Mouse (Mus musculus) hindbrain, embryonic 14.5 days (tissue): ENCODE measurements around the gene Cdh13. TPM values are rescaled to one million over a fixed set of nuclear protein-coding genes. Genes with fewer than 3 reads are reported as not detected.

Source experiments
- ATAC-seq: fragments of 200-750 bp; cut with Nextera tagmentation; 2 replicates; pipeline ENCODE4 v1.8.0; 2017; ENCODE audit warnings: moderate number of reproducible peaks, mild to moderate bottlenecking, moderate TSS enrichment, moderate library complexity; ENCODE audit not compliant: low FRiP score
- DNase-seq: peaks from one replicate; pipeline ENCODE4 v3.0.0-alpha.2; 2015; ENCODE audit warnings: low spot score
- H3K27ac ChIP-seq: fragments of 300-500 bp; sonication (generic); 2 replicates; pipeline ENCODE4 v1.5.1; 2014; ENCODE audit warnings: mild to moderate bottlenecking, moderate library complexity
- H3K27me3 ChIP-seq: fragments of 300-500 bp; sonication (generic); 2 replicates; pipeline ENCODE4 v1.6.1; 2014; ENCODE audit warnings: mild to moderate bottlenecking, low read length, mixed read lengths; ENCODE audit not compliant: control insufficient read depth, insufficient read depth
- H3K36me3 ChIP-seq: fragments of 300-500 bp; sonication (generic); replicated peaks from 2 replicates; pipeline ENCODE4 v1.6.1; 2014; ENCODE audit not compliant: control insufficient read depth, insufficient read depth
- H3K4me1 ChIP-seq: fragments of 300-500 bp; sonication (generic); replicated peaks from 2 replicates; pipeline ENCODE4 v1.6.1; 2014; ENCODE audit warnings: antibody characterized with exemption, low read length, mixed read lengths; ENCODE audit not compliant: control insufficient read depth, insufficient read depth
- H3K4me2 ChIP-seq: fragments of 300-500 bp; sonication (generic); replicated peaks from 2 replicates; pipeline ENCODE4 v1.6.1; 2014; ENCODE audit warnings: mild to moderate bottlenecking, moderate library complexity
- H3K4me3 ChIP-seq: fragments of 300-500 bp; sonication (generic); replicated peaks from 2 replicates; pipeline ENCODE4 v1.5.1; 2014; ENCODE audit warnings: mild to moderate bottlenecking, low read length
- H3K9ac ChIP-seq: fragments of 300-500 bp; sonication (generic); 2 replicates; pipeline ENCODE4 v1.6.1; 2014
- H3K9me3 ChIP-seq: fragments of 300-500 bp; sonication (generic); 2 replicates; pipeline ENCODE4 v1.6.1; 2016; ENCODE audit warnings: low read length; ENCODE audit not compliant: control insufficient read depth
- WGBS: fragments of 180-500 bp; shearing (Covaris S2); extraction: QIAGEN DNeasy Blood & Tissue Kit; methylation state at CpG from one replicate; pipeline ENCODE4 v1.1.7; 2014; 5-methylcytosine and 5-hydroxymethylcytosine counted together
- polyA plus RNA-seq: library from polyadenylated mRNA; unstranded; fragments of >200 nt; fragmentation: Nextera tagmentation; extraction: Ambion mirVana; gene quantifications from 2 replicates; pipeline ENCODE4 v1.2.1, GENCODE M21; 2014

Cdh13 gene
- polyA plus RNA-seq, 1 experiment from 2014 or later = 134 TPM

DNA sequence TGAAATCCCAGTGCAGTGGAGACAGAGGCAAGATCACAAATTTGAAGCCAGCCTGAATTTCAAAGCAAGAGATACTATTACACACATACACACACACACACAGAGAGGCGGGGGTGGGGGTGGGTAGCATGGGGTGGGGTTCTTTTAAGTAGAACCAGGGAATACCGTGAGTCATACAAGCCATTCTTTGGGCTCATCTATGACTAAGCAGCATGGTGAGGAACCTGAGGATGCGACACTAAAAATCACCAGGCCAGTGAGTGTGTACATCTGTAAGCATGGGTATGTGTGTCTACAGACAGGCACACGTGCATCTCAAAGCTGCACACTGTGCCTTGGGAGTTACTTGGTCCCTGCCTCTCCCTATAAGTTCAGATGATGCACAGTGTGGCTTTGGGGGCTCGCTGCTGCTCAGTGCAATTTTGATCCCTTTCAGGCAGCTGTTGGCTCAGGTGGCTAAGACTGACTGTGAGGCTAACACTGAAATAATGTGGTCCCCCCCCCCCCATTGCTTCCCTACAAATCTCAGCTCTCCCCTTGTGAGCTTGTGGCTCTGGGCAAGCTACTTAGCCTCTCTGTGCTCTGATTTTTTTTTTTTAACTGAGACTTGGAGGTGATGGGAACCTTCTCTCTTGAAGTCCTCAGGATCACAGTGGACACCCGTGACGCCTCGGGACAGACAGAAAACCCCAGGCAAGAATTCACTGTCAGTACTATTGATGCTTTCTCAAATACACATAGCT, 255.5 kb downstream of the Cdh13 start:
- no peak overlapping the region for H3K4me2 ChIP-seq
- DNase-seq = no peak
- 44% methylated on average over 8 of the region's 8 CpGs for WGBS
- no peaks in the 10 kb centered on the region for H3K36me3 ChIP-seq
- 0 out of 2 replicates have a peak, but pooled peaks cover 6% of the 10 kb centered on the region for H3K4me1 ChIP-seq
- no peak overlapping the region for H3K9ac ChIP-seq
- H3K27me3 ChIP-seq = peaks cover 21% of the 10 kb centered on the region
- no peak overlapping the region for H3K4me3 ChIP-seq
- no peak overlapping the region for H3K27ac ChIP-seq
- no peaks in the 10 kb centered on the region for H3K9me3 ChIP-seq
- ATAC-seq = no peak

DNA sequence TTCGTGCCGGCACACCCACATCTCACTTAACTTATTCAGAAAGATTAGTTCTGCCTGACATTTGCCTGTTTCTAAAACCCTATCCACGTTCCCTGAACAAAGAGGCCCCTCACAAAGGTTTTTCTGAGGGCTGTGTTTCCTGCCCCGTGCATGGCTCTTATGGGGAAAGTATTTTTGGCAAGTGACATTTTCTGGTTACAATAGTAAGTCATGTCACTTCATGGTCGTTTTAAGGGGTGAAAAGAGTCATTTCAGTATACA, 256.0 kb downstream of the Cdh13 start:
- no peak for ATAC-seq
- H3K9me3 ChIP-seq = no peaks in the 10 kb centered on the region
- no peak overlapping the region for H3K4me3 ChIP-seq
- 0 out of 2 replicates have a peak, but pooled peaks cover 6% of the 10 kb centered on the region for H3K4me1 ChIP-seq
- H3K9ac ChIP-seq = no peak overlapping the region
- DNase-seq = no peak
- peaks cover 21% of the 10 kb centered on the region for H3K27me3 ChIP-seq
- no peaks in the 10 kb centered on the region for H3K36me3 ChIP-seq
- H3K4me2 ChIP-seq = no peak overlapping the region
- WGBS = 7% methylated on average over 5 of the region's 5 CpGs
- H3K27ac ChIP-seq = no peak overlapping the region

DNA sequence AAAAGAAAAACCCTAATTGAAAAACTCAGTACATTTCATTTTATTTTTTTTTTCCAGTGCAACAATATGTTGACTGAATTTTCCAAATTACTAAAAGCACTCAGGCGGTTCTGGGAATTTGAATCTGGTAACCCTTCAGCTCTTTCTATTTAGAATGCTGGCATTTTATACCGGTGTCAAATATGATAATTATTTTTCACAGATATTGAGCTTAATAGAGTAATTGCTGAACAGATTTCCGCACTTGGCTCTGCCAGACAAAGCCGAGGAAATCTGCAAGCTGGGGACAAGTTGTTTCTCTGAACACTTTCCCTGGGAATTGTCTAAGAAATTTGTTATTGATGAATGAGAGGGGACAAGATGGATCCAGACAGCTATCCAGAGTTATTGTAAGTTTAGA, 256.4 kb downstream of the Cdh13 start:
- Histone ChIP-seq H3K4me3 (no peak overlapping the region), H3K27me3 (peaks cover 24% of the 10 kb centered on the region), H3K27ac (no peak overlapping the region), H3K4me2 (no peak overlapping the region), H3K9me3 (no peaks in the 10 kb centered on the region), H3K36me3 (no peaks in the 10 kb centered on the region), H3K9ac (no peak overlapping the region), H3K4me1 (0 out of 2 replicates have a peak, but pooled peaks cover 6% of the 10 kb centered on the region)
- no peak for ATAC-seq
- no peak for DNase-seq
- WGBS = 33% methylated on average over 4 of the region's 4 CpGs

DNA sequence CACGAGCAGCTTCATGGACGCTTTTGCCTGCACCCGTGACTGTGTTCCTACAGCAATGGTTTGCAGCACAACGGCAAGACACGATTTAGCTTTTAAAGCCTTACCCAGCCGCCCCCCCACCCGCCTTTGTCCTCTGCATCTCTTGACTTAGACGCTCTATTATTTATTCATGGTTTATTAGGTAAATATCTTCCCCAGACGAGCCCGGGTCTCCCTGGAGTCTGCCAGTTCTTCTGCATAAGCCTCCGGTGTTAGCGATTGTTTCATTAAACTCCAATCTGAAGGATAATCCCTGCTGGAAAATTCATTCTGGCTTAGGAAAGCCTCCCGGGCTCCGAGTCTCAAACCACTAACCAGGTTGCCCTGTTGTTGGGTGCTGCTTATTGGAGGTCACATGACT, 268.9 kb downstream of the Cdh13 start:
- H3K4me2 ChIP-seq = no peak overlapping the region
- no peaks in the 10 kb centered on the region for H3K36me3 ChIP-seq
- H3K9me3 ChIP-seq = no peaks in the 10 kb centered on the region
- no peak for DNase-seq
- ATAC-seq = no peak
- H3K27ac ChIP-seq = peak overlapping the region; percentile 39; the same call in 1 of the 2 replicates
- H3K9ac ChIP-seq = no peak overlapping the region
- H3K4me3 ChIP-seq = no peak overlapping the region
- H3K4me1 ChIP-seq = no peaks in the 10 kb centered on the region
- H3K27me3 ChIP-seq = no peaks in the 10 kb centered on the region
- WGBS = 64% methylated on average over 14 of the region's 14 CpGs

DNA sequence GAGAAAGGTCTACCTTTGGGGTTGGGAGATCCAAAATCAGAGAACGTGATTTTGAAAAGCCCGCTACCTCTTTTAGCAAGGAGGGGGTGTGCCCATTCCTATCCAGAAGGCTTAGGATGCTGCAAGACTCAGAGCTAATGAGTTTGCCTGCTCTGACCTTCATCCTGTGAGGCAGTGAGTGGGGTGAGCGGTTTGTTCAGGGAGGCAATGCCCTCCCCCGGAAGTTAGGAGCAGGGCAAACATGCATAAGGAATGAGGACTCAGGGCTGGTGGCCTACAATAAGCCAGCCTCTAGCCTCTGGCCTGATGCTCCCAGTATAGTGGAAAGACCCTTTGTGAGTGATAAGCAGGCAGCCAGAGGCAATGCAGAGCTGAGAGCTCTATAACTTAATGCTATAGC, 269.3 kb downstream of the Cdh13 start:
- DNase-seq = no peak

DNA sequence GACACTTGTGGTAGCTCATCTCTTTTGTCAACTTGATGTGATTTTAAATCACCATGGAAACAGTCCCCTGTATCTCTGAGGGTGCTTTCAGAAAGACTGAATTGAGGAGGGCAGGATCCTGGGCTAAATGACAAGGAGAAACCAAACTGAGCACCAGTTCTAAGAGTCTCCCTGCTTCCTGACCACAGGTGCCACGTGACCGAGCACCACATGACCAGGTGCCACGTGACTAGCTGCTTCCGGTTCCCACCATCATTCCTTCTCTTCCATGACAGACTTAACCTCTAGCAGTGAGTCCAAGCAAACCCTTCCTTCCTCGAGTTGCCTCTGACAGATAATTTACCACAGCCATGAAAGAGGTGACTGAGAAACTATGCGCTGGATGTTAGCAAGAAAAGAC, 280.5 kb downstream of the Cdh13 start:
- 76% methylated on average over 6 of the region's 6 CpGs for WGBS
- H3K27ac ChIP-seq = no peak overlapping the region
- DNase-seq (no peak), ATAC-seq (no peak)
- no peaks in the 10 kb centered on the region for H3K36me3 ChIP-seq
- H3K4me2 ChIP-seq = no peak overlapping the region
- no peaks in the 10 kb centered on the region for H3K9me3 ChIP-seq
- H3K4me1 ChIP-seq = no peaks in the 10 kb centered on the region
- H3K27me3 ChIP-seq = no peaks in the 10 kb centered on the region
- H3K9ac ChIP-seq = no peak overlapping the region
- no peak overlapping the region for H3K4me3 ChIP-seq

More for the DNA sequence above, 269.3 kb downstream of the Cdh13 start:
- no peak overlapping the region for H3K4me3 ChIP-seq
- no peaks in the 10 kb centered on the region for H3K4me1 ChIP-seq
- no peak for ATAC-seq
- no peaks in the 10 kb centered on the region for H3K36me3 ChIP-seq
- no peak overlapping the region for H3K27ac ChIP-seq
- no peaks in the 10 kb centered on the region for H3K9me3 ChIP-seq
- no peaks in the 10 kb centered on the region for H3K27me3 ChIP-seq
- H3K9ac ChIP-seq = no peak overlapping the region
- H3K4me2 ChIP-seq = no peak overlapping the region
- 69% methylated on average over 4 of the region's 4 CpGs for WGBS

DNA sequence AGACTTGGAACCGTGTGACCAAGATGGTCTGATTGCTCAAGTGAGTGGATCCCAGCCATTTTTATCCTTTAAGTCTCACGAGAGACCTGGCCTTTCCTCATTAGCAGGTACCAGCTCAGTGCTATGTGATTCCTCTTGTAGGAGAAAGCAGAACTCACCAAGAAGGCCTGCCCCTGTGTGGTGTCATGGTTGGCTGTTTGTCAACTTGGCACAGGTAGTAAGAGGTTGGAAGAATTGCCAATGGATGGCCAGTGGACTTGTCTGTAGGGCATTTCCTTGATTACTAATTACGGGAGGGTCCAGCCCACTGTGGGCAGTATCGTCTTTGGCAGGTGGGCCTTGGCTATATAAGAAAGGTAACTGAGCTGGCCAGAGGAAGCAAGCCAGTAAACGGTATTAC, 281.7 kb downstream of the Cdh13 start:
- Histone ChIP-seq H3K27me3 (no peaks in the 10 kb centered on the region), H3K4me2 (no peak overlapping the region), H3K9ac (no peak overlapping the region), H3K27ac (no peak overlapping the region), H3K36me3 (no peaks in the 10 kb centered on the region), H3K9me3 (no peaks in the 10 kb centered on the region), H3K4me3 (no peak overlapping the region), H3K4me1 (no peaks in the 10 kb centered on the region)
- ATAC-seq (no peak), DNase-seq (no peak)
- WGBS = 91% methylated on average over 5 of the region's 5 CpGs

DNA sequence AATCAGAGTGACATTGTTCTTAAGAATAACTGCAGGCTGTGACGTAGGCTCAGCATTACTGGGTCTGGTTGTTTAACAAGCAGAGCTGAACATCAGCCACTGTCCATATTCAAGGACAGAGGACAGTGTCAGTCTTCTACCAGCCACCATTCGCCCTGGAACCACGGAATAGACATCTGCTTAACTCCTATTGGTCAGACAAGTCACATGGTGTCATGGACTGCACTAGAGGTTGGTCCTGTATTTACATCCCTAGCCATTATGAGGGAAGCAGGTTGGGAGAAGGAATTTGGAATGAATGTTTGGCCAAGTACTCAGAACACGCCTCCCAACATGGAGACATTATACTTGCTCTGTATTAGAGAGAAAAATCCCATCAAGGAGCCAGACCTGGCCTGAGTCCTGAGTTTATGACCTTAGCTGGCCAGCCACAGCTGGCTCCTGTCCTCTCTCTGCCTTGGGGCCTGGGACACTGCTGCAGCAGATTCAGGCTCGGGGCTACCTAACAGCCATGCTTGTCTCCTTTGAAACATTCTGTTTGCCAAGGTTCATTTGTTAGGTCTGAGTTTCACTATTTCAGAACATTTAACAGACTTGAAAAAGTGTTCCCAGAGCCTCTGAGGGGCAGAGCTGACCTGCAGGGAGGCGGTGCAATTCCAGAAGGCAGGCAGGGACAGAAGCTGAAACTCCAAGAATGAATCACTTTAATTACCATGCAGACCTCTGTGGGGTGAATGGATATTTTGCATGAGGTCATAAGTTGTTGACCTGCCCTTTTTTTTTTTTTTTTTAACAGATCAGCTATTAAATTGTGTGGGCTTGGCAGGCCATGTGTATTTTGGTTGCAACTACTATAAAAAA, 282.6 kb downstream of the Cdh13 start:
- DNase-seq (no peak), ATAC-seq (no peak)
- Histone ChIP-seq H3K27me3 (no peaks in the 10 kb centered on the region), H3K4me3 (no peak overlapping the region), H3K36me3 (no peaks in the 10 kb centered on the region), H3K9ac (no peak overlapping the region), H3K4me2 (no peak overlapping the region), H3K9me3 (no peaks in the 10 kb centered on the region), H3K27ac (no peak overlapping the region), H3K4me1 (no peaks in the 10 kb centered on the region)
- WGBS = 79% methylated on average over 6 of the region's 6 CpGs

DNA sequence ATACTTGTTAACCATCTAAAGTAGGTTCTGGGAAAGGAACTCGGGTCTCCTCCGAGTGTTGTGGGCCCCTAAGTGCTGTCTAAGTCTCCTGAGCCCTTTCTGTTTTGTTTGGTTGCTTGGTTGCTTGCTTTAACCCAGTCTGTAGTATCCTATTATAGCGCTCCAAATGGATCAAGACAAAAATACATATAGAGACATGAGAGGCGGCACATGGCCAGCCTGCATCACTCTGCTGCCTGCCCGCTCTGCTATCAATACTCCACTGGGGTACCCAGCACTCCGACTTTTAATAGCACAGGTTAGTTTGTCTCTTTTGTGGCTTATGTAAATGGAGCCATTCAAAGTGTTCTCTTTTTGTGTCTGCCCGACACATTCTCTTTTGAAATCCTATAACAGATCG, 285.8 kb downstream of the Cdh13 start:
- Histone ChIP-seq H3K27ac (no peak overlapping the region), H3K4me1 (no peaks in the 10 kb centered on the region), H3K9me3 (no peaks in the 10 kb centered on the region), H3K4me3 (no peak overlapping the region), H3K36me3 (no peaks in the 10 kb centered on the region), H3K4me2 (no peak overlapping the region), H3K27me3 (no peaks in the 10 kb centered on the region), H3K9ac (no peak overlapping the region)
- ATAC-seq = no peak
- DNase-seq = no peak
- WGBS = 70% methylated on average over 8 of the region's 8 CpGs
